ENCODE assay signal across 15 mouse cellular contexts in the genomic region with DNA sequence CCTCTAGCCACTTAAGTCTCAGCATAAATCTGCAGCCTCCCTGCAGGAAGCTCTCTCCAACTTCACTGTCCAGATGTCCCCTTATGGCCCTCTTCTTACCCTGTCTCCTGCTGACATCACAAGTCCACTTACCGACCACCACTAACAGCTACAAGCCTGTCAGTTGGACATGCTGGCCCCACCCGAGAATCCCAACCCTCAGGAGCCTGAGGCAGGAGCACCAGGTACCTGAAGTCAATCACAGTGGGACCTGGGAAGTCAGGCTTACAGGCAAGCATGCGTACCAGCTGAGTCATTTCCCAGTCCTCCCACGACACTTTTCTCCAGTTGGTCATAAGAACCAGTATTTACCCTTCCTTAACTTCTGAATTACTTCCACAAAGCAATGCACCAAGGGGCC. TPM values are rescaled to one million over a fixed set of nuclear protein-coding genes. Genes with fewer than 3 reads are reported as not detected.
DNase-seq lines count a peak whose midpoint lies in the region; ATAC-seq lines count a peak whose summit lies in the region.
"Had no signal": no experiment of that assay in that cellular context is flagged by ENCODE, and none has a peak within 500 bp of the region (broad histone marks: within the 10 kb centered on the region; RNA-seq: fewer than 3 reads in every experiment).

No protein-coding gene starts in this region.

- 78% methylated on average over 4 of the region's 4 CpGs for whole genome bisulfite sequencing in heart, embryonic 15.5 days
- WGBS in neural tube, embryonic 12.5 days, result 91% methylated on average over 4 of the region's 4 CpGs
- 89% methylated on average over 4 of the region's 4 CpGs for WGBS in limb, embryonic 10.5 days
- 87% methylated on average over 4 of the region's 4 CpGs for WGBS in neural tube, embryonic 14.5 days

- H3K4me2 ChIP-seq in heart, embryonic 15.5 days, result no peak overlapping the region
- H3K4me2 ChIP-seq in neural tube, embryonic 12.5 days (replicated peaks), result peak overlapping the region; percentile 14; the same call in 1 of the 2 replicates
- peak overlapping the region; percentile 5; the same call in 1 of the 2 replicates for H3K4me2 ChIP-seq in neural tube, embryonic 14.5 days (ENCODE audit: low read depth, low read length)

- 0 out of 2 replicates have a peak overlapping the region, but pooled peaks have one; percentile 13 for H3K9ac ChIP-seq in heart, embryonic 15.5 days
- H3K9ac ChIP-seq in neural tube, embryonic 12.5 days, result no peak overlapping the region
- H3K9ac ChIP-seq in neural tube, embryonic 14.5 days (replicated peaks; ENCODE audit: low read depth, low read length), result 0 out of 2 replicates have a peak overlapping the region, but pooled peaks have one; percentile 32

- H3K4me3 ChIP-seq in heart, embryonic 15.5 days, result no peak overlapping the region
- no peak overlapping the region for H3K4me3 ChIP-seq in neural tube, embryonic 12.5 days
- 0 out of 2 replicates have a peak overlapping the region, but pooled peaks have one; percentile 4 for H3K4me3 ChIP-seq in limb, embryonic 10.5 days
- H3K4me3 ChIP-seq in neural tube, embryonic 14.5 days (ENCODE audit: low read depth, low read length), result no peak overlapping the region

- no peak for ATAC-seq in heart, embryonic 15.5 days (replicated peaks; ENCODE audit: insufficient number of reproducible peaks, insufficient read depth, low FRiP score, low read depth)
- ATAC-seq in neural tube, embryonic 12.5 days (ENCODE audit: low FRiP score, low read depth), result no peak
- ATAC-seq in neural tube, embryonic 14.5 days (ENCODE audit: low read depth), result no peak

- no peak overlapping the region for H3K27ac ChIP-seq in heart, embryonic 15.5 days
- H3K27ac ChIP-seq in neural tube, embryonic 12.5 days, result no peak overlapping the region
- no peak overlapping the region for H3K27ac ChIP-seq in limb, embryonic 10.5 days
- H3K27ac ChIP-seq in neural tube, embryonic 14.5 days (ENCODE audit: low read depth, low read length), result no peak overlapping the region
- H3K27ac ChIP-seq: liver, embryonic 14.5 days had no signal

- peaks cover 26% of the 10 kb centered on the region for H3K4me1 ChIP-seq in heart, embryonic 15.5 days (replicated peaks)
- H3K4me1 ChIP-seq in neural tube, embryonic 12.5 days, result peaks cover 20% of the 10 kb centered on the region
- H3K4me1 ChIP-seq in limb, embryonic 10.5 days, result peaks cover 22% of the 10 kb centered on the region
- H3K4me1 ChIP-seq in neural tube, embryonic 14.5 days (ENCODE audit: control insufficient read depth, insufficient read depth, low read length), result peaks cover 18% of the 10 kb centered on the region

- no peak for DNase-seq in heart, postnatal 4 days
- no peak for DNase-seq in neural tube, embryonic 10.5 days (ENCODE audit: extremely low spot score, low spot score)
- DNase-seq in limb, embryonic 10.5 days (ENCODE audit: low spot score), result no peak
- DNase-seq in embryo, embryonic 11 days, result no peak
- DNase-seq in adrenal gland, postnatal 25 days, result no peak
- DNase-seq: kidney, adult 11 months; retina, postnatal 1 day had no signal

- no peaks in the 10 kb centered on the region for H3K27me3 ChIP-seq in heart, embryonic 15.5 days
- H3K27me3 ChIP-seq in neural tube, embryonic 12.5 days (replicated peaks), result no peaks in the 10 kb centered on the region
- H3K27me3 ChIP-seq in limb, embryonic 10.5 days (ENCODE audit: low read depth, poor library complexity, severe bottlenecking), result no peaks in the 10 kb centered on the region
- no peaks in the 10 kb centered on the region for H3K27me3 ChIP-seq in neural tube, embryonic 14.5 days (ENCODE audit: control insufficient read depth, insufficient read depth, low read length)

- peaks cover 53% of the 10 kb centered on the region for H3K36me3 ChIP-seq in heart, embryonic 15.5 days
- peaks cover 54% of the 10 kb centered on the region for H3K36me3 ChIP-seq in neural tube, embryonic 12.5 days
- H3K36me3 ChIP-seq in limb, embryonic 10.5 days, result peaks cover 79% of the 10 kb centered on the region
- peaks cover 37% of the 10 kb centered on the region for H3K36me3 ChIP-seq in neural tube, embryonic 14.5 days (ENCODE audit: control insufficient read depth, insufficient read depth, low read length)

- H3K9me3 ChIP-seq in heart, embryonic 15.5 days (replicated peaks), result no peaks in the 10 kb centered on the region
- no peaks in the 10 kb centered on the region for H3K9me3 ChIP-seq in neural tube, embryonic 12.5 days
- no peaks in the 10 kb centered on the region for H3K9me3 ChIP-seq in limb, embryonic 10.5 days (replicated peaks)
- no peaks in the 10 kb centered on the region for H3K9me3 ChIP-seq in neural tube, embryonic 14.5 days (ENCODE audit: control insufficient read depth, low read length)

RNA-seq across cellular contexts. Expression of a gene that starts 1.9 kb away (rescaled TPM):
- polyA plus RNA-seq in heart, embryonic 15.5 days (2015; fragmentation: Nextera tagmentation; extraction: Ambion mirVana), result 2.6 and 3.1 TPM in 2 replicates
- 10 to 100 TPM; 14.6 to 18.0 TPM for total RNA-seq in heart, postnatal 4 days (2021)
- polyA plus RNA-seq in neural tube, embryonic 12.5 days (2016; fragmentation: Nextera tagmentation; extraction: Ambion mirVana), result 3.7 TPM in 2 replicates
- polyA plus RNA-seq in limb, embryonic 10.5 days (2016; fragmentation: Nextera tagmentation; extraction: Ambion mirVana), result 3.6 and 4.5 TPM in 2 replicates
- polyA plus RNA-seq in neural tube, embryonic 14.5 days (2014; fragmentation: Nextera tagmentation; extraction: Ambion mirVana), result 3.6 TPM in 2 replicates
- total RNA-seq in adrenal gland, postnatal 25 days (2021), result 23.6 and 28.0 TPM in 2 replicates

RNA-seq across cellular contexts. Expression of a gene that starts 2.3 kb away (rescaled TPM):
- polyA plus RNA-seq in heart, embryonic 15.5 days (2015; fragmentation: Nextera tagmentation; extraction: Ambion mirVana), result 111 and 166 TPM in 2 replicates
- total RNA-seq in heart, postnatal 4 days (2021), result 10 to 100 TPM; 64.8 to 69.5 TPM
- 259 and 260 TPM in 2 replicates for polyA plus RNA-seq in neural tube, embryonic 12.5 days (2016; fragmentation: Nextera tagmentation; extraction: Ambion mirVana)
- polyA plus RNA-seq in limb, embryonic 10.5 days (2016; fragmentation: Nextera tagmentation; extraction: Ambion mirVana), result 415 and 452 TPM in 2 replicates
- polyA plus RNA-seq in neural tube, embryonic 14.5 days (2014; fragmentation: Nextera tagmentation; extraction: Ambion mirVana), result 197 and 207 TPM in 2 replicates
- 108 and 114 TPM in 2 replicates for total RNA-seq in adrenal gland, postnatal 25 days (2021)

RNA-seq across cellular contexts. Expression of a gene that starts 12.8 kb away (rescaled TPM):
- polyA plus RNA-seq in heart, embryonic 15.5 days (2015; fragmentation: Nextera tagmentation; extraction: Ambion mirVana), result 4.9 and 12.8 TPM in 2 replicates
- not detected for total RNA-seq in heart, postnatal 4 days (2021)
- 4.8 and 5.8 TPM in 2 replicates for polyA plus RNA-seq in neural tube, embryonic 12.5 days (2016; fragmentation: Nextera tagmentation; extraction: Ambion mirVana)
- 1.1 and 5.0 TPM in 2 replicates for polyA plus RNA-seq in limb, embryonic 10.5 days (2016; fragmentation: Nextera tagmentation; extraction: Ambion mirVana)
- 14.7 and 24.4 TPM in 2 replicates for polyA plus RNA-seq in neural tube, embryonic 14.5 days (2014; fragmentation: Nextera tagmentation; extraction: Ambion mirVana)
- not detected in 2 replicates for total RNA-seq in adrenal gland, postnatal 25 days (2021)

RNA-seq across cellular contexts. Expression of a gene that starts 12.8 kb away (rescaled TPM):
- polyA plus RNA-seq in heart, embryonic 15.5 days (2015; fragmentation: Nextera tagmentation; extraction: Ambion mirVana), result not detected in 2 replicates
- not detected for total RNA-seq in heart, postnatal 4 days (2021)
- polyA plus RNA-seq in neural tube, embryonic 12.5 days (2016; fragmentation: Nextera tagmentation; extraction: Ambion mirVana), result 0.42 TPM in 2 replicates
- 0.81 TPM in 1 of 2 replicates, not detected in the other for polyA plus RNA-seq in limb, embryonic 10.5 days (2016; fragmentation: Nextera tagmentation; extraction: Ambion mirVana)
- polyA plus RNA-seq in neural tube, embryonic 14.5 days (2014; fragmentation: Nextera tagmentation; extraction: Ambion mirVana), result 0.94 TPM in 1 of 2 replicates, not detected in the other
- total RNA-seq in adrenal gland, postnatal 25 days (2021), result 0.62 TPM in 1 of 2 replicates, not detected in the other
- total RNA-seq: common myeloid progenitor, adult 5-6 weeks; heart, adult 8-10 months; layer of hippocampus, postnatal 25 days; monocyte, adult 5-6 weeks had no signal

RNA-seq across cellular contexts. Expression of a gene that starts 15.0 kb away (rescaled TPM):
- 43.0 and 52.6 TPM in 2 replicates for polyA plus RNA-seq in heart, embryonic 15.5 days (2015; fragmentation: Nextera tagmentation; extraction: Ambion mirVana)
- total RNA-seq in heart, postnatal 4 days (2021), result 10 to 100 TPM; 24.7 to 27.8 TPM
- polyA plus RNA-seq in neural tube, embryonic 12.5 days (2016; fragmentation: Nextera tagmentation; extraction: Ambion mirVana), result 97.7 and 100 TPM in 2 replicates
- polyA plus RNA-seq in limb, embryonic 10.5 days (2016; fragmentation: Nextera tagmentation; extraction: Ambion mirVana), result 59.8 and 67.0 TPM in 2 replicates
- polyA plus RNA-seq in neural tube, embryonic 14.5 days (2014; fragmentation: Nextera tagmentation; extraction: Ambion mirVana), result 100.0 and 100 TPM in 2 replicates
- 65.7 and 78.2 TPM in 2 replicates for total RNA-seq in adrenal gland, postnatal 25 days (2021)
